In the genomic region with DNA sequence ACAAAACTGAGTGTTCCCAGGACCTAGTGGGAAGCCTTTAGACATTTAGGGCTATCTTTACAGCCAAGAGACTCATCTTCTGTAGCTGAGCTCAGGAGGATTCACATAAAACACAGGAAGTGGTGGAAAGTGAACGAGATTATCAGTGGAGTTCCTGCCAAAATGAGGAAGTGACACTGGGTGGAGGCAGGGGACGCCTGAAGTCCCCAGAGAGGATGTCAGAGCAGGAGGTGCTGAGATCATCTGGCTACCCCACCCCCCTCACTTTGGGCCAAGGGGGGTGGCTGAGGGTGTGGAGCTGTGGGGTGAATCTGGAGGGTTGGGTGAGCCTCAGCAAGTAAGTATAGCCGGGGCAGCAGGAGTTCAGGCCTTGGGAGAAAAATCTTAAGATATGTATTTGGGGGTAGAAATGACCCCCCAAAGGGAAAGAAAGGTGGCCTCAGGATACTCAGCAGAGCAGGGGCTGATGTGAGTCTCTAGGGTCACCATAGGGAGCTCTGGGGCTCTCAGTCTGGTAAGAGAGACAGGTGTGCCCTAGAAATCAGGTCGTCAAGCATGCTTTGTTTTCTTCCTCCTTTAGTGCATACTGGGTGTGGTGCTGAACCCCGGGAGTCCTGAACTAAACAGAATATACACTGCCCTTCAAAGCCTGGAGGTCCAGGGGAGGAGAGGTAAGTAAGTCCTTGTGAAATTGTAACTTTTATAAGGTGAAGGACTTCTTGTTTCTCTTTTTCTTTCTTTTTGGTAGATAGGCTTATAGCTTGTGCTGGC, we compare ENCODE assay signal across 8 mouse cellular contexts. TPM values are rescaled to one million over a fixed set of nuclear protein-coding genes. Genes with fewer than 3 reads are reported as not detected.
DNase-seq lines count a peak whose midpoint lies in the region; ATAC-seq and TF ChIP-seq lines count a peak whose summit lies in the region.
"Had no signal": no experiment of that assay in that cellular context is flagged by ENCODE, and none has a peak within 500 bp of the region (broad histone marks: within the 10 kb centered on the region; RNA-seq: fewer than 3 reads in every experiment).

No protein-coding gene starts in this region.

- H3K9ac ChIP-seq in hindbrain, embryonic 11.5 days (ENCODE audit: low read depth, low read length): no peak overlapping the region
- no peak overlapping the region for H3K9ac ChIP-seq in hindbrain, embryonic 13.5 days
- H3K9ac ChIP-seq: neural tube, embryonic 12.5 days had no signal

- ATAC-seq in G1E (ENCODE audit: extremely low read depth, insufficient number of reproducible peaks, low FRiP score, poor library complexity, severe bottlenecking): peak; percentile 98
- peak; percentile 97 for ATAC-seq in common myeloid progenitor, adult 5-6 weeks (replicated peaks; ENCODE audit: low read depth, poor library complexity, severe bottlenecking)
- no peak for ATAC-seq in hindbrain, embryonic 11.5 days (ENCODE audit: low FRiP score)
- no peak for ATAC-seq in hindbrain, embryonic 13.5 days (ENCODE audit: low FRiP score)

- TF ChIP-seq CTCF in G1E (IDR thresholded peaks at IDR 0.05; ENCODE audit: low read depth, low read length): no peak

- DNase-seq in G1E (ENCODE audit: low spot score): peak; percentile 97
- DNase-seq in kidney, postnatal 36 days: peak; percentile 80 to 84
- peak; percentile 82 for DNase-seq in skeletal muscle tissue, adult 2 months (ENCODE audit: low read depth, low spot score)
- DNase-seq in hindbrain, embryonic 11.5 days (ENCODE audit: low spot score): no peak
- DNase-seq in right cerebral cortex, postnatal 14 days: no peak

- H3K36me3 ChIP-seq in G1E (replicated peaks): peaks cover 26% of the 10 kb centered on the region
- no peaks in the 10 kb centered on the region for H3K36me3 ChIP-seq in hindbrain, embryonic 11.5 days (ENCODE audit: control insufficient read depth, insufficient read depth, low read length)
- no peaks in the 10 kb centered on the region for H3K36me3 ChIP-seq in hindbrain, embryonic 13.5 days
- H3K36me3 ChIP-seq: neural tube, embryonic 12.5 days had no signal

- peaks cover 11% of the 10 kb centered on the region; the same call in 1 of the 2 replicates for H3K27me3 ChIP-seq in G1E (ENCODE audit: insufficient read depth, low read length)
- H3K27me3 ChIP-seq in hindbrain, embryonic 11.5 days (ENCODE audit: control insufficient read depth, insufficient read depth, low read length): no peaks in the 10 kb centered on the region
- H3K27me3 ChIP-seq in hindbrain, embryonic 13.5 days: no peaks in the 10 kb centered on the region
- H3K27me3 ChIP-seq: neural tube, embryonic 12.5 days had no signal

- H3K27ac ChIP-seq in hindbrain, embryonic 11.5 days (ENCODE audit: low read depth, low read length): no peak overlapping the region
- H3K27ac ChIP-seq in hindbrain, embryonic 13.5 days: no peak overlapping the region
- H3K27ac ChIP-seq: neural tube, embryonic 12.5 days had no signal

- H3K4me2 ChIP-seq in hindbrain, embryonic 11.5 days (replicated peaks; ENCODE audit: low read depth, low read length): no peak overlapping the region
- H3K4me2 ChIP-seq in hindbrain, embryonic 13.5 days: no peak overlapping the region
- H3K4me2 ChIP-seq: neural tube, embryonic 12.5 days had no signal

- H3K4me3 ChIP-seq in G1E (ENCODE audit: low read depth, low read length): peak overlapping the region; percentile 61
- H3K4me3 ChIP-seq in hindbrain, embryonic 11.5 days (ENCODE audit: low read depth, low read length): no peak overlapping the region
- no peak overlapping the region for H3K4me3 ChIP-seq in hindbrain, embryonic 13.5 days
- H3K4me3 ChIP-seq: neural tube, embryonic 12.5 days had no signal

- H3K9me3 ChIP-seq in G1E (replicated peaks): no peaks in the 10 kb centered on the region
- no peaks in the 10 kb centered on the region for H3K9me3 ChIP-seq in hindbrain, embryonic 11.5 days (ENCODE audit: control insufficient read depth, low read length)
- H3K9me3 ChIP-seq in hindbrain, embryonic 13.5 days: no peaks in the 10 kb centered on the region
- H3K9me3 ChIP-seq: neural tube, embryonic 12.5 days had no signal

- 55% methylated on average over 5 of the region's 5 CpGs for WGBS in hindbrain, embryonic 11.5 days
- WGBS in hindbrain, embryonic 13.5 days: 60% methylated on average over 5 of the region's 5 CpGs

- peaks cover 71% of the 10 kb centered on the region for H3K4me1 ChIP-seq in G1E (ENCODE audit: insufficient read depth, low read depth, low read length)
- no peaks in the 10 kb centered on the region for H3K4me1 ChIP-seq in hindbrain, embryonic 11.5 days (replicated peaks; ENCODE audit: control insufficient read depth, insufficient read depth, low read length)
- peaks cover 4% of the 10 kb centered on the region; the same call in 1 of the 2 replicates for H3K4me1 ChIP-seq in hindbrain, embryonic 13.5 days (replicated peaks)
- H3K4me1 ChIP-seq: neural tube, embryonic 12.5 days had no signal

RNA-seq across cellular contexts. Expression of gene Nuak2, which starts 26.0 kb away (rescaled TPM):
- not detected in 2 replicates for total RNA-seq in G1E (2014; fragmentation: Nextera tagmentation)
- 0.17 and 0.33 TPM in 2 replicates for total RNA-seq in G1E (2017)
- polyA plus RNA-seq in G1E (2012): 0.02 TPM in 1 of 2 replicates, not detected in the other
- total RNA-seq in common myeloid progenitor, adult 5-6 weeks (2017): 8.0 and 12.0 TPM in 2 replicates
- 33.1 and 39.3 TPM in 2 replicates for polyA plus RNA-seq in hindbrain, embryonic 11.5 days (2014; fragmentation: Nextera tagmentation; extraction: Ambion mirVana)
- polyA plus RNA-seq in hindbrain, embryonic 13.5 days (2015; fragmentation: Nextera tagmentation; extraction: Ambion mirVana): 17.6 and 22.5 TPM in 2 replicates

RNA-seq across cellular contexts. Expression of gene Klhdc8a, which starts 43.5 kb away (rescaled TPM):
- not detected in 2 replicates for total RNA-seq in G1E (2014; fragmentation: Nextera tagmentation)
- total RNA-seq in G1E (2017): 0.06 and 0.11 TPM in 2 replicates
- not detected in 2 replicates for polyA plus RNA-seq in G1E (2012)
- total RNA-seq in common myeloid progenitor, adult 5-6 weeks (2017): not detected in 2 replicates
- 2.9 and 3.0 TPM in 2 replicates for polyA plus RNA-seq in hindbrain, embryonic 11.5 days (2014; fragmentation: Nextera tagmentation; extraction: Ambion mirVana)
- 5.1 and 5.4 TPM in 2 replicates for polyA plus RNA-seq in hindbrain, embryonic 13.5 days (2015; fragmentation: Nextera tagmentation; extraction: Ambion mirVana)

RNA-seq across cellular contexts. Expression of gene Tmcc2, which starts 49.2 kb away (rescaled TPM):
- total RNA-seq in G1E (2014; fragmentation: Nextera tagmentation) (11.8 and 99.6 TPM in 2 replicates), G1E (2017) (6.7 and 7.9 TPM in 2 replicates)
- 14.9 and 18.3 TPM in 2 replicates for polyA plus RNA-seq in G1E (2012)
- total RNA-seq in common myeloid progenitor, adult 5-6 weeks (2017): 8.0 and 14.4 TPM in 2 replicates
- 12.0 and 14.1 TPM in 2 replicates for polyA plus RNA-seq in hindbrain, embryonic 11.5 days (2014; fragmentation: Nextera tagmentation; extraction: Ambion mirVana)
- 24.6 and 25.7 TPM in 2 replicates for polyA plus RNA-seq in hindbrain, embryonic 13.5 days (2015; fragmentation: Nextera tagmentation; extraction: Ambion mirVana)

Comparison
In these comparisons a context has a peak if more than half of its experiments do, and no peak if none do; other contexts are left out.
1. ATAC-seq: peak in G1E (single experiment) and common myeloid progenitor, adult 5-6 weeks (single experiment); none in hindbrain, embryonic 11.5 days (single experiment) and hindbrain, embryonic 13.5 days (single experiment).
2. DNase-seq: peak in G1E (single experiment), kidney, postnatal 36 days (2 of 2) and skeletal muscle tissue, adult 2 months (single experiment); none in hindbrain, embryonic 11.5 days (single experiment) and right cerebral cortex, postnatal 14 days (single experiment).
3. RNA of gene Nuak2, which starts 26.0 kb away (polyA plus RNA-seq): 33.1 to 39.3 TPM in hindbrain, embryonic 11.5 days and 17.6 to 22.5 TPM in hindbrain, embryonic 13.5 days; 0.02 TPM in G1E; every median in the first group is over 10 times any median in the second.